Mouse (Mus musculus): Measurements from ENCODE around the gene Tmem220. TPM values are rescaled to one million over a fixed set of nuclear protein-coding genes. Genes with fewer than 3 reads are reported as not detected.

The Tmem220 gene
- polyA plus RNA-seq, 1 experiment: not detected

- peak overlapping the region; percentile 29 for H3K4me3 ChIP-seq (replicated peaks; ENCODE audit: control insufficient read depth, low read depth, low read length)
- H3K4me1 ChIP-seq (ENCODE audit: control insufficient read depth, insufficient read depth, low read length): no peaks in the 10 kb centered on the region
- no peak overlapping the region for H3K27ac ChIP-seq (ENCODE audit: control insufficient read depth, insufficient read depth, low read depth, low read length, poor library complexity)
- 10% methylated on average over 11 of the region's 11 CpGs for WGBS
- TF ChIP-seq POLR2A (IDR thresholded peaks at IDR 0.05; ENCODE audit: borderline replicate concordance, control insufficient read depth, low read depth, low read length) (no peak), CTCF (IDR thresholded peaks at IDR 0.05; ENCODE audit: control insufficient read depth, insufficient read depth, low read length) (no peak)
Measured at GRCm38 (mm10) chr11:66985136-66985702, 39.7 kb upstream of the Tmem220 start.

- 75% methylated on average over 2 of the region's 2 CpGs for whole genome bisulfite sequencing
- no peak for TF ChIP-seq CTCF (IDR thresholded peaks at IDR 0.05; ENCODE audit: control insufficient read depth, insufficient read depth, low read length)
- TF ChIP-seq POLR2A (IDR thresholded peaks at IDR 0.05; ENCODE audit: borderline replicate concordance, control insufficient read depth, low read depth, low read length): no peak
- no peak overlapping the region for H3K27ac ChIP-seq (ENCODE audit: control insufficient read depth, insufficient read depth, low read depth, low read length, poor library complexity)
- H3K4me3 ChIP-seq (replicated peaks; ENCODE audit: control insufficient read depth, low read depth, low read length): no peak overlapping the region
- H3K4me1 ChIP-seq (ENCODE audit: control insufficient read depth, insufficient read depth, low read length): no peaks in the 10 kb centered on the region
Measured at GRCm38 (mm10) chr11:66992150-66992549, 32.8 kb upstream of the Tmem220 start.

GRCm38 (mm10) chr11:66993674-66994073 lies 31.3 kb upstream of the Tmem220 start:
- Histone ChIP-seq H3K4me3 (replicated peaks; ENCODE audit: control insufficient read depth, low read depth, low read length) (no peak overlapping the region), H3K4me1 (ENCODE audit: control insufficient read depth, insufficient read depth, low read length) (no peaks in the 10 kb centered on the region), H3K27ac (ENCODE audit: control insufficient read depth, insufficient read depth, low read depth, low read length, poor library complexity) (no peak overlapping the region)
- no peak for TF ChIP-seq CTCF (IDR thresholded peaks at IDR 0.05; ENCODE audit: control insufficient read depth, insufficient read depth, low read length)
- no peak for TF ChIP-seq POLR2A (IDR thresholded peaks at IDR 0.05; ENCODE audit: borderline replicate concordance, control insufficient read depth, low read depth, low read length)
- 52% methylated on average over 1 of the region's 1 CpGs for WGBS

- Histone ChIP-seq H3K4me1 (ENCODE audit: control insufficient read depth, insufficient read depth, low read length) (no peaks in the 10 kb centered on the region), H3K27ac (ENCODE audit: control insufficient read depth, insufficient read depth, low read depth, low read length, poor library complexity) (no peak overlapping the region), H3K4me3 (replicated peaks; ENCODE audit: control insufficient read depth, low read depth, low read length) (no peak overlapping the region)
- TF ChIP-seq POLR2A (IDR thresholded peaks at IDR 0.05; ENCODE audit: borderline replicate concordance, control insufficient read depth, low read depth, low read length) (no peak), CTCF (IDR thresholded peaks at IDR 0.05; ENCODE audit: control insufficient read depth, insufficient read depth, low read length) (no peak)
- 76% methylated on average over 4 of the region's 4 CpGs for WGBS
Measured at GRCm38 (mm10) chr11:66996446-66996845, 28.5 kb upstream of the Tmem220 start.

- 70% methylated on average over 14 of the region's 14 CpGs for WGBS
- TF ChIP-seq POLR2A (IDR thresholded peaks at IDR 0.05; ENCODE audit: borderline replicate concordance, control insufficient read depth, low read depth, low read length): no peak
- TF ChIP-seq CTCF (IDR thresholded peaks at IDR 0.05; ENCODE audit: control insufficient read depth, insufficient read depth, low read length): no peak
- no peak overlapping the region for H3K4me3 ChIP-seq (replicated peaks; ENCODE audit: control insufficient read depth, low read depth, low read length)
- no peak overlapping the region for H3K27ac ChIP-seq (ENCODE audit: control insufficient read depth, insufficient read depth, low read depth, low read length, poor library complexity)
- no peaks in the 10 kb centered on the region for H3K4me1 ChIP-seq (ENCODE audit: control insufficient read depth, insufficient read depth, low read length)
Measured at GRCm38 (mm10) chr11:66998467-66999403, 26.2 kb upstream of the Tmem220 start.

- Histone ChIP-seq H3K27ac (ENCODE audit: control insufficient read depth, insufficient read depth, low read depth, low read length, poor library complexity) (no peak overlapping the region), H3K4me3 (replicated peaks; ENCODE audit: control insufficient read depth, low read depth, low read length) (no peak overlapping the region), H3K4me1 (ENCODE audit: control insufficient read depth, insufficient read depth, low read length) (no peaks in the 10 kb centered on the region)
- TF ChIP-seq POLR2A (IDR thresholded peaks at IDR 0.05; ENCODE audit: borderline replicate concordance, control insufficient read depth, low read depth, low read length) (no peak), CTCF (IDR thresholded peaks at IDR 0.05; ENCODE audit: control insufficient read depth, insufficient read depth, low read length) (no peak)
- WGBS: 78% methylated on average over 4 of the region's 4 CpGs
Measured at GRCm38 (mm10) chr11:67000671-67001070, 24.3 kb upstream of the Tmem220 start.

GRCm38 (mm10) chr11:67001717-67002116 lies 23.2 kb upstream of the Tmem220 start:
- TF ChIP-seq CTCF (IDR thresholded peaks at IDR 0.05; ENCODE audit: control insufficient read depth, insufficient read depth, low read length) (no peak), POLR2A (IDR thresholded peaks at IDR 0.05; ENCODE audit: borderline replicate concordance, control insufficient read depth, low read depth, low read length) (no peak)
- 62% methylated on average over 1 of the region's 1 CpGs for WGBS

GRCm38 (mm10) chr11:67002911-67003310 lies 22.0 kb upstream of the Tmem220 start:
- TF ChIP-seq CTCF (IDR thresholded peaks at IDR 0.05; ENCODE audit: control insufficient read depth, insufficient read depth, low read length): no peak
- 7% methylated on average over 2 of the region's 2 CpGs for WGBS
- H3K4me1 ChIP-seq (ENCODE audit: control insufficient read depth, insufficient read depth, low read length): no peaks in the 10 kb centered on the region
- no peak overlapping the region for H3K27ac ChIP-seq (ENCODE audit: control insufficient read depth, insufficient read depth, low read depth, low read length, poor library complexity)
- no peak overlapping the region for H3K4me3 ChIP-seq (replicated peaks; ENCODE audit: control insufficient read depth, low read depth, low read length)

More at GRCm38 (mm10) chr11:67001717-67002116, 23.2 kb upstream of the Tmem220 start:
- no peak overlapping the region for H3K4me3 ChIP-seq (replicated peaks; ENCODE audit: control insufficient read depth, low read depth, low read length)
- H3K4me1 ChIP-seq (ENCODE audit: control insufficient read depth, insufficient read depth, low read length): no peaks in the 10 kb centered on the region
- no peak overlapping the region for H3K27ac ChIP-seq (ENCODE audit: control insufficient read depth, insufficient read depth, low read depth, low read length, poor library complexity)

All from bone marrow, adult 2 months (tissue).